Mouse (Mus musculus): Measurements from ENCODE around the gene Ubfd1. TPM values are rescaled to one million over a fixed set of nuclear protein-coding genes. Genes with fewer than 3 reads are reported as not detected.

The Ubfd1 gene
- 59.7 and 64.9 TPM in 2 replicates for polyA plus RNA-seq (2014; fragmentation: Nextera tagmentation; extraction: Ambion mirVana)

GRCm38 (mm10) chr7:122066945-122067516 is at the start of gene Ubfd1, which contains the start of gene Ears2:
Gene Ubfd1, plus strand, starts transcription at chr7:122067175.
Gene Ears2, minus strand, starts transcription at chr7:122067263.
- peaks cover 24% of the 10 kb centered on the region for H3K4me1 ChIP-seq (replicated peaks; ENCODE audit: control insufficient read depth, insufficient read depth, low read length)
- ATAC-seq (replicated peaks; ENCODE audit: low FRiP score) (peak; percentile 95), DNase-seq (ENCODE audit: low spot score) (peak; percentile 98)
- H3K9ac ChIP-seq (ENCODE audit: low read depth, low read length), result peak within 1 kb of the TSS; percentile 98
- H3K36me3 ChIP-seq (ENCODE audit: control insufficient read depth, insufficient read depth, low read length), result peaks cover 22% of the 10 kb centered on the region
- peak within 1 kb of the TSS; percentile 92 for H3K27ac ChIP-seq (ENCODE audit: low read depth, low read length)
- no peaks in the 10 kb centered on the region for H3K27me3 ChIP-seq (replicated peaks; ENCODE audit: control insufficient read depth, insufficient read depth, low read length)
- peak within 1 kb of the TSS; percentile 100 for H3K4me3 ChIP-seq (ENCODE audit: low read depth, low read length)
- WGBS, result under 1% methylated on average over 60 of the region's 60 CpGs
- H3K4me2 ChIP-seq, result peak within 1 kb of the TSS; percentile 94
- H3K9me3 ChIP-seq (ENCODE audit: control insufficient read depth, low read length), result no peaks in the 10 kb centered on the region

DNA sequence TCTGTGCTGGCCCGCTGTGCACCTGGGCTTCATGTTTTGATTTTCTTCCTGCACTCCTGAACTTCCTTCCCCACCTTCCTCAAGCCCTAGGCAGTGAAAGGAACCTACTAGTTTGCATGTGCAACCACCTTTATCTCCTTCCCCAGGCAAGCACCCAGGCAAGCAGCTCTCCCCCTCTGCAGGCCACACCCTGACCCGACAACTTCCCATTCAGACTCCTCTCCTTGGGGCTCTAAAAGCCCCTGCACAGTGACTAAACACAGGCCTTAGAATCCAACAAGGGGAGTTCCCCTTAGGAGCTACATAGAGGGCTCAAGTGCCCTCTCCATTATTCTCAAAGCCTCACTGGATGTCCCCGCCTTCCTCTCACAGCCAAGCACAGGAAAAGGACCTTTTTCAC is 48.7 kb upstream of the Ubfd1 start:
- H3K27ac ChIP-seq (ENCODE audit: low read depth, low read length), result peak overlapping the region; percentile 80
- DNase-seq (ENCODE audit: low spot score), result no peak
- H3K4me1 ChIP-seq (replicated peaks; ENCODE audit: control insufficient read depth, insufficient read depth, low read length), result peaks cover 55% of the 10 kb centered on the region
- H3K27me3 ChIP-seq (replicated peaks; ENCODE audit: control insufficient read depth, insufficient read depth, low read length), result no peaks in the 10 kb centered on the region
- WGBS, result 44% methylated on average over 3 of the region's 3 CpGs
- H3K36me3 ChIP-seq (ENCODE audit: control insufficient read depth, insufficient read depth, low read length), result 0 out of 2 replicates have a peak, but pooled peaks cover 2% of the 10 kb centered on the region
- H3K9me3 ChIP-seq (ENCODE audit: control insufficient read depth, low read length), result no peaks in the 10 kb centered on the region
- peak overlapping the region; percentile 36 for H3K9ac ChIP-seq (ENCODE audit: low read depth, low read length)
- H3K4me2 ChIP-seq, result peak overlapping the region; percentile 78
- peak; percentile 75 for ATAC-seq (replicated peaks; ENCODE audit: low FRiP score)
- H3K4me3 ChIP-seq (ENCODE audit: low read depth, low read length), result peak overlapping the region; percentile 11; the same call in 1 of the 2 replicates

DNA sequence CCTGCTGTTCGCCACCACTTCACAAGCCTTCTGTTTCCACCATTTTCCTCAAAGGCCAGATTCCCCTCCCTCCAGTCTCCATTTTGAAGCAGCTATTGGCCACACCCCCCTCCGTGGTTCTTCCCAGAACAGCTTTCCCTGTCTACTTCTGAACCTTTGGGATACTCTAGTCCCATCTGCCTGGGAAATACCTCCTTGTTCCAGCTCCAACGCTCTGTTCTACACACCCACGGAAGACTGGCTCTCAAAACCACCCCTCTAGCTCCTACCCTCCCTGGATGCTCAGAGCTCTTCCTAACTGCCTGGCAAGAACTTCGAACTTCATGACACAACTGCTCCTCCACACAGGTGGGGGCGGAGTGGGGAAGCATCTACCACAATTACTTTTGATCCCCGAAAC is 48.0 kb upstream of the Ubfd1 start:
- no peaks in the 10 kb centered on the region for H3K9me3 ChIP-seq (ENCODE audit: control insufficient read depth, low read length)
- H3K4me3 ChIP-seq (ENCODE audit: low read depth, low read length), result peak overlapping the region; percentile 11; the same call in 1 of the 2 replicates
- H3K36me3 ChIP-seq (ENCODE audit: control insufficient read depth, insufficient read depth, low read length), result 0 out of 2 replicates have a peak, but pooled peaks cover 2% of the 10 kb centered on the region
- no peaks in the 10 kb centered on the region for H3K27me3 ChIP-seq (replicated peaks; ENCODE audit: control insufficient read depth, insufficient read depth, low read length)
- no peak overlapping the region for H3K9ac ChIP-seq (ENCODE audit: low read depth, low read length)
- 78% methylated on average over 7 of the region's 7 CpGs for WGBS
- no peak for ATAC-seq (replicated peaks; ENCODE audit: low FRiP score)
- H3K4me1 ChIP-seq (replicated peaks; ENCODE audit: control insufficient read depth, insufficient read depth, low read length), result peaks cover 54% of the 10 kb centered on the region
- peak overlapping the region; percentile 78 for H3K4me2 ChIP-seq
- no peak for DNase-seq (ENCODE audit: low spot score)
- peak overlapping the region; percentile 80; the same call in 1 of the 2 replicates for H3K27ac ChIP-seq (ENCODE audit: low read depth, low read length)

DNA sequence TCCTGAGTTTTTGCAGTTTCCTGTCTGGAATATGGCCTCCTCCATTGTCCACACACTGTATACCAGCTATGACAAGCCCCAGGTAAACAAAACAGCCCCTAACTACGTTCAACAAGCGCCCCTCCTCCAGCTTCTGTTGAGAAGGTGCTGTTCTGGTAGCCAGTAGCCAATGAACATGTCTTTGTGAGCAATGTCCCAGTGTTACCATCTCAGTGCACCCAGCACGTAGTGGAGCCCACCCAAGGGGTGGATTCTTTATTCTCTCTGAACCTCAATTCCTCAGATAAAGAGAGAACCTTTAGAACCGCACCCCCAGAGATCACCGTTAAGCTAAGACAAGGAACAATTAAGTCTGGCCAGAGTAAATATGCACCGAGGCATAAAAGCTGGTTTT is 46.7 kb upstream of the Ubfd1 start:
- Histone ChIP-seq H3K27me3 (replicated peaks; ENCODE audit: control insufficient read depth, insufficient read depth, low read length) (no peaks in the 10 kb centered on the region), H3K9me3 (ENCODE audit: control insufficient read depth, low read length) (no peaks in the 10 kb centered on the region), H3K4me3 (ENCODE audit: low read depth, low read length) (peak overlapping the region; percentile 73), H3K36me3 (ENCODE audit: control insufficient read depth, insufficient read depth, low read length) (0 out of 2 replicates have a peak, but pooled peaks cover 2% of the 10 kb centered on the region), H3K4me1 (replicated peaks; ENCODE audit: control insufficient read depth, insufficient read depth, low read length) (peaks cover 45% of the 10 kb centered on the region), H3K27ac (ENCODE audit: low read depth, low read length) (peak overlapping the region; percentile 80), H3K9ac (ENCODE audit: low read depth, low read length) (peak overlapping the region; percentile 82), H3K4me2 (peak overlapping the region; percentile 78)
- DNase-seq (ENCODE audit: low spot score) (no peak), ATAC-seq (replicated peaks; ENCODE audit: low FRiP score) (peak; percentile 30)
- 3% methylated on average over 6 of the region's 6 CpGs for WGBS

DNA sequence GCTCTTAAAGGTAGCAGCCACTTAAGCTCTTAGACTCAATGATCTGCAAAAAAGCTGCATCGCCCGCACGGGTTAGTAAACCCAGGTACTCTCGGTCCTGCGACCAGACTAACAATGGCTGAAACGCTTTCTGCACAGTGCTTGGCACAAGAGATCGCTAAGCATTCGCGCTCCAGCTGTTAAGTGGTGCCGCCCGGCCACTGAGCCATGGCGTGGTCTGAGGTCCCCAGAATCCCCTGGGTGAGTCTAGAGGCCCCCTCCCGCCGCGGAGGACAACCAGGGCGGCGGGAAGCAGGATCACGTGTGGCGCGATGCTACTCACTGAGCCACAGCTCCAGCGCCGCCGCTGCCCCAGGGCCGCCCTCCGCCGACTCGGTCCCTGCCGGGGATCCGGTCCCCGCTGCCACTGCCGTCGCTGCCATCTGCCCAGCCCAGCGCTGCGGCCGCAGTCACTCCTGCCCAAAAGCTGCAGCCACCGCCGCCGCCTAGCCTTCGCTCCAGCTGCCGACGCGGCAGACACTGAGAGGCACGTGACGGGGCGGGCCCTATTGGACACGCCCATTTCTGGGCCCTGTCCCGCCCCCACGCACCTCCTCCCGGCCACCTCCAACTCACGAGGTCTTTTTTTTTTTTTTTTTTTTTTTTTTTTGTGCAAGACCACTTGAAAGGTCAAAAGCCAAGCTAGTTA is 46.2 kb upstream of the Ubfd1 start, which contains the start of gene Gga2:
Gga2 (minus strand) TSS at position 556 of the 688 bp plus-strand sequence.
- DNase-seq (ENCODE audit: low spot score) (peak; percentile 87), ATAC-seq (replicated peaks; ENCODE audit: low FRiP score) (peak; percentile 78)
- Histone ChIP-seq H3K4me1 (replicated peaks; ENCODE audit: control insufficient read depth, insufficient read depth, low read length) (peaks cover 39% of the 10 kb centered on the region), H3K4me3 (ENCODE audit: low read depth, low read length) (peak within 1 kb of the TSS; percentile 73), H3K27me3 (replicated peaks; ENCODE audit: control insufficient read depth, insufficient read depth, low read length) (no peaks in the 10 kb centered on the region), H3K9me3 (ENCODE audit: control insufficient read depth, low read length) (no peaks in the 10 kb centered on the region), H3K4me2 (peak within 1 kb of the TSS; percentile 78), H3K9ac (ENCODE audit: low read depth, low read length) (peak within 1 kb of the TSS; percentile 82), H3K27ac (ENCODE audit: low read depth, low read length) (peak within 1 kb of the TSS; percentile 80), H3K36me3 (ENCODE audit: control insufficient read depth, insufficient read depth, low read length) (0 out of 2 replicates have a peak, but pooled peaks cover 2% of the 10 kb centered on the region)
- WGBS, result under 1% methylated on average over 42 of the region's 50 CpGs

DNA sequence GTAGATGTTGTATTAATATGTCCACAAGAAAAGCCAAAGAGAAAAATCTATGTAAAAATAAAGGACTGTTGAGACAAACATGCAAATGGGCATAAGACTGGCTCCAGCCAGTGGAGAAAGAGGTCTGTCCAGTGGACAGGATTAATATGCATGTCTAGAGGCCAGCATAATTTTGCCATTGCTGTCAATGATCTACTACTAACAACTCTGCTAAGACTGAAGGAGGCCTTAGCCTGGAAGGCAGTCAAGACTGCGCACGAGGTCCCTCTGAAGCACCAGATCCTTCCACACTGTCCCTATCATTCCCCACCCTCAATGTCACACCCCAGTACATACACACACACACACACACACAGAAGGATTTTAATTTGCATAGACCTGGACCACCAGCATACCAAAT is 44.8 kb upstream of the Ubfd1 start:
- no peaks in the 10 kb centered on the region for H3K9me3 ChIP-seq (ENCODE audit: control insufficient read depth, low read length)
- DNase-seq (ENCODE audit: low spot score) (no peak), ATAC-seq (replicated peaks; ENCODE audit: low FRiP score) (no peak)
- H3K4me3 ChIP-seq (ENCODE audit: low read depth, low read length), result no peak overlapping the region
- no peak overlapping the region for H3K27ac ChIP-seq (ENCODE audit: low read depth, low read length)
- 0 out of 2 replicates have a peak, but pooled peaks cover 2% of the 10 kb centered on the region for H3K36me3 ChIP-seq (ENCODE audit: control insufficient read depth, insufficient read depth, low read length)
- 97% methylated on average over 2 of the region's 2 CpGs for WGBS
- no peak overlapping the region for H3K4me2 ChIP-seq
- peaks cover 31% of the 10 kb centered on the region for H3K4me1 ChIP-seq (replicated peaks; ENCODE audit: control insufficient read depth, insufficient read depth, low read length)
- H3K9ac ChIP-seq (ENCODE audit: low read depth, low read length), result no peak overlapping the region
- H3K27me3 ChIP-seq (replicated peaks; ENCODE audit: control insufficient read depth, insufficient read depth, low read length), result no peaks in the 10 kb centered on the region

DNA sequence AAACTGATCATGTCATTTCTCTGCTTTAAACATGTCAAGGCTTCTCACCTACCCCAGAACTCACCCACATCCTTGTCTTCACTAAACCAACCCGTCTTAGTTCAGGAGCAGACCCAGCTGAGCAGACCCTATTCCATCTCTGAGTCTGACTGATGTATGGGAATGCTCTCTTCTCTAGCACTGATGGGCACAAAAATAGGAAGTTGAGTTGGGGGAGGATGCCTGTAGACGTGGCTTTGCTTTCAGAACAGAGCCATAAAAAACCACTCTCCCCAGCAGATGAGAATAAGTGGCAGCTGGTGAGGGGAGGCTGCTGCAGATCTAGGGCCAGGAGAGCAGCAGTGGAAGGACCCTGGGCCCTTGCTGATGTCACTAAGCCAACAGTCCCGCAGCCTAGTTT is 33.6 kb upstream of the Ubfd1 start:
- H3K9ac ChIP-seq (ENCODE audit: low read depth, low read length), result no peak overlapping the region
- H3K4me1 ChIP-seq (replicated peaks; ENCODE audit: control insufficient read depth, insufficient read depth, low read length), result no peaks in the 10 kb centered on the region
- H3K4me3 ChIP-seq (ENCODE audit: low read depth, low read length), result no peak overlapping the region
- no peak overlapping the region for H3K27ac ChIP-seq (ENCODE audit: low read depth, low read length)
- no peak overlapping the region for H3K4me2 ChIP-seq
- DNase-seq (ENCODE audit: low spot score) (no peak), ATAC-seq (replicated peaks; ENCODE audit: low FRiP score) (no peak)
- H3K27me3 ChIP-seq (replicated peaks; ENCODE audit: control insufficient read depth, insufficient read depth, low read length), result no peaks in the 10 kb centered on the region
- 58% methylated on average over 3 of the region's 3 CpGs for WGBS
- H3K36me3 ChIP-seq (ENCODE audit: control insufficient read depth, insufficient read depth, low read length), result no peaks in the 10 kb centered on the region
- no peaks in the 10 kb centered on the region for H3K9me3 ChIP-seq (ENCODE audit: control insufficient read depth, low read length)

- no peaks in the 10 kb centered on the region for H3K9me3 ChIP-seq (ENCODE audit: control insufficient read depth, low read length)
- WGBS, result 20% methylated on average over 2 of the region's 2 CpGs
- H3K4me1 ChIP-seq (replicated peaks; ENCODE audit: control insufficient read depth, insufficient read depth, low read length), result no peaks in the 10 kb centered on the region
- no peak overlapping the region for H3K9ac ChIP-seq (ENCODE audit: low read depth, low read length)
- no peaks in the 10 kb centered on the region for H3K27me3 ChIP-seq (replicated peaks; ENCODE audit: control insufficient read depth, insufficient read depth, low read length)
- H3K4me3 ChIP-seq (ENCODE audit: low read depth, low read length), result no peak overlapping the region
- ATAC-seq (replicated peaks; ENCODE audit: low FRiP score) (no peak), DNase-seq (ENCODE audit: low spot score) (no peak)
- peaks cover under 1% of the 10 kb centered on the region; the same call in 1 of the 2 replicates for H3K36me3 ChIP-seq (ENCODE audit: control insufficient read depth, insufficient read depth, low read length)
- H3K4me2 ChIP-seq, result no peak overlapping the region
- no peak overlapping the region for H3K27ac ChIP-seq (ENCODE audit: low read depth, low read length)
These were observed 32.6 kb upstream of the Ubfd1 start for GRCm38 (mm10) chr7:122034348-122034747.

All from liver, embryonic 11.5 days (tissue).